Mouse (Mus musculus): ENCODE results near the gene Pde4d.
"Not testable (repeated sequence)": the region's sequence is repeated elsewhere in the genome, so short reads cannot be mapped to it uniquely, and the experiment has no call there.

The Pde4d gene

DNA sequence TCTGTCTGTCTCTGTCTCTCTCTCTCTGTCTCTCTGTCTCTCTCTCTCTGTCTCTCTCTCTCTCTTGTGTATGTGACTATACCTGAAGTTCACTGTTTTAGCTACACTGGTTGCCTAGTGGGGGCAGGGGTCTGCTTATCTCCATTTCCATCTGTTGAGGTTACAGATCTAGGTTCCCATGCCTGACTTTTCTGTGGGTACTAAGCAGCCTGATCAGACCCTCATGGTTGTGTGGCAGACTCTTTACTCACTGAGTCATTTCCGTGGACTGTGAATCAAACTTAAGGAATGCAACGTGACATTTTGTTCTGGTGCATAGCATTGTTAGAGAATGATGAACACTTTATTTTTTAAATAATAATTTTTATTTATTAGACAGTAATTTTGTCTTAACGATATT lies 264.3 kb downstream of the Pde4d start:
- DNase-seq = no peak

DNA sequence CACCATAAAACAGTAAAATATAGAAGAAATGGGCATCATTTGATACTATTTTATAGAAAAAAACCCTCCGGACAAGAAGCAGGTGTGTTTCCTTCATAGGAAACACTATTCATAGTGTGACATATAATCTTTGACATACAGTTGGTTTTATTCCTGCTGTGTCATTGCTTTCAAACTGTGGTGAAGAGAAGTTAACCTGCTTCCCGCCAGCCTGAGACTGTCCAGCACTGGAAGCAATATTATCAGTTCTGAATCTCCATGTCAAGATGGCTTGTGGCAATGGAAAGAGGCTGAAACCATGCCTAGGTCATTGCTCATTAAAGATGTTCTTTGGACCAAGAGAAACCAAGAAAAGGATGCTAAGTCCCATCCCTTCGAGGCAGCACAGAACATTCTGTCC lies 265.3 kb downstream of the Pde4d start:
- DNase-seq = no peak

DNA sequence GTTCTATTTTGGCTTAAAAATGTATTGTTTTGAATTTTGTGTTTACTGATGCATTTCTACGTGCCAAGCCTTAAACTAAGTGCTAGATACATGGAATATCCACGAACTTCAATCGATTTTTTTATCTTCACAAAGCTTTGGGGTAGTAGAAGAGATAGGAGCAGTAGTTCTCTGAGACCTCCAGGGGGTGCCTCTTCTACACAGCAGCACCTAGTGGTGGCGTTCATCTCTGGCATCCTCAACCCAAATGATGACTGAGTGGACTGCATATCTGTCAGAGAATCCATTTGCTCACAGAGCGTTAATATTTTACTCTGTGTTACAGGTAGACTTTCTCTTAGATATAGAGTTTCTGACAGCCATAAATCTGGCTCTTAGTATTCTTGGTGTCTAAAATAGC lies 272.5 kb downstream of the Pde4d start:
- peak; percentile 51 to 55 for DNase-seq

DNA sequence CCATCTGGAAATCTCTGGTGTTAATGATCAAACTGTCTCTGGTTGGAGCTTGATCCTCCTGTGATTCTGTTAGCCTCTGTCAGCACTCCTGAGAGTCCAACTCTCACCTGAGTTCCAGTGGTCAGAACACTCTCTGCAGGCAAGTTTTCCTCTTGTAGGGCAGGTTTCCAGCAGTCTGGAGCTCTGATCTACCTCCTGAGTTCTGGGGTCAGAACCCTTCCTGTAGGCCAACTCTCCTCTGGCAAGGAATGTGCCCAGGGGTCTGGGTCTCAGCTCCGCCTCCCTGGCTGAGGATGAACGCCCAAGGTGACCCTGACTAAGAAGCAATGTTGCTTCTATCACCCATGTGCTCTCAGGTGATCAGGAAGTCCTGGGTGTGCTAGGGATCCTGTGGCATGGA lies 284.6 kb downstream of the Pde4d start:
- DNase-seq = not testable (repeated sequence)

DNA sequence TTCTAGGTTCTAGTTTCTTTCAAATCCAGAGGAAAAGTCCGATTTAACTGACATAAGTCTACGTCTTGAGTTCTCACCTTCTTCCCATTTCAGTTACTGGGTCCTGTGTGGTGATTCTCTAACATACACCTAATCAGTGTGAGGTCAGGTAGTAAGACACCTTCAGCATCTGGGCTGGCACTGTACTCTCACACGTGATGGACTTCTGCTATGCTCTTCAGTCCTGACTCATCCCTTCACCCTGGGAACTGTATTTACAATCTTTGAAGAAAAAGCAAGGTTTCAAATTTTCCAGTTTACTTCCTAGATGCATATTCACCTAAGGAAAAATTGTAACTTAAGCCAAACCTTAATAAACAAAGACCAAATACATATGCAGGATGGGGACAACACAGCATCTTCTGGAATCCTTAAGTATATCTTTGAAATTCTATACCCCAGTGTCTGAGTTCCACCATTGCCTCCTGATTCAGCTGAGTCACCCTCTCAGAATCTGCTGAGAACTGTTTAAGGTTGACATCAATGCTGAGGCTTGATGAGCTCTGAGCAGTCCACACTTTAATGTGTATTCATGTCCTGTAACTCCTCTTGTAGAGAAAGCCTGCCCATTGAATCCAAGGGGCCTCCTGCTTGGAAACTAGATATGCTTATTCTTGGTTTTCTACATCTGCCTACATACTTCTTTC lies 301.6 kb downstream of the Pde4d start:
- DNase-seq = no peak

DNA sequence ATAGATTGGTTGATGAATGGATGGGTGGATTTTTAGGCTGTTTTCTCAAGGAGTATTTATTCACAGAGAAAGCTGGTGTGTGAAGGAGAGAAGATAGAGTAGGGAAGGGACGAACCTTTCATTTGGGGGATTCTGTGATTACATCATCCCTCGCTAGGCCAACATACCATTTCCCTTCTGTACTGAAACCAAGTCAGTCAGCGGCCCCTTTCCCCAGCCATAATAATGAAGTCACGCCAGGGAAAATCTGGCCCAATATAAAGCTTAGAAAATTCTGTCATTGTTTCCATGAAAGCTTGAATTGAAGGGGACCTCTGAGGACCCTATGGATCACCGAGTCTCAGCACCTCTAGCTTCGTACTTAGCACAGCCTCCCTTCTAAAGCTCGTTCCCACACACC lies 307.7 kb downstream of the Pde4d start:
- no peak for DNase-seq

DNA sequence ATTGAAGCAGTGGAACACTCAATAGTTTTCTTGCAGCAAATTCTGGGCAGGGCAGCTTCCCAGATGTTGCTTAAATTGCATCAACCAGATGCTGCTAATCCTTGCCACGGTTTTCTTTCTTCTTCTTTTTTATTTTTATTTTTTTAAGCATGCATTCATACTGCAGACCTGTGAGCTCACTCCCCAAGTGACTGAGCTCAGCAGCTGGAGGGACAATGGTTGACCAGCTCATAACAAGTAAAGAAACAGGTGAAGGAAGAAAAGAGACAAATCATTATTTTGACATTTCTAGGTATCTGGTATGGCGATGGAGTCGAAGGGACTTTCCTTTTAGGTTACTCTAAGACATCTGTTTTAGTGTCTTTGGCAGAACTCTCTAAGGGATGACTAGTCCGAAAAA lies 308.6 kb downstream of the Pde4d start:
- DNase-seq = no peak

DNA sequence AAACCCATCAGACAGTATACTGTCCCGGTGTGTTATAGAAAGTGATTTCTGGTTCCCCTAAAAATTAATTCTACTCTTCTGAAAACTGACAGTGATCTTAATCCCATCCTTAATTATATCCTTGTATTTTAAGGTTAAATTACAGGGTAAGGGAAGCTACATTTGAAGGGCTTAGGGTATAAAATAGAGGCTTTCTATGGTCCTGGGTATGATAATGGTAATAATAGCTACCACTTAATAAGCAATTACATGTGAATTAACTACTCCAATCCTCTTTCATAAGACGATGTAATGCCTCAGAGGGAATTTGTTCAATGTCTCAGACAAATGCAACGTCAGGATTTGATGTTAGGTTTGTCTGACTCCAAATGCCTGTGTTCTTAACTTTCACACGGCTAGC lies 309.4 kb downstream of the Pde4d start:
- DNase-seq = no peak

DNA sequence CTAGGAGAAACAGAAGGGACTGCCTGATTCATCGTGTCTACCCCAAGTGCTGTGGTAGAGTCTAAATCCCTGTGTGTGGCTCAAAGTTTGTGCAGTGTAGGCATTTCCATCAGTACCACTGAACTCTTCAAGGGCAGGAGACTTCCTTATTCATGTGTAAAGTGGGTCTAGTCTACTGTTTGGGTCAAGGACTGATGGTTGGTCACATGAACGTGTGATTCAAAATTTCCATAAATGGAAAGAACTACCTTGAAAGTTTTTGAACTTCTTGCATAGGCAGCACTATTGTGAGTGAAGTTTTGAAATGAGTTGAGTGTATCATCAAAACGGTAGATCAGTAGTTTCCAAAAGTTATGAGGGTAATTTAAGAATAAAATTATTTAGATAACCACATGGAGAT lies 313.5 kb downstream of the Pde4d start:
- DNase-seq = no peak

DNA sequence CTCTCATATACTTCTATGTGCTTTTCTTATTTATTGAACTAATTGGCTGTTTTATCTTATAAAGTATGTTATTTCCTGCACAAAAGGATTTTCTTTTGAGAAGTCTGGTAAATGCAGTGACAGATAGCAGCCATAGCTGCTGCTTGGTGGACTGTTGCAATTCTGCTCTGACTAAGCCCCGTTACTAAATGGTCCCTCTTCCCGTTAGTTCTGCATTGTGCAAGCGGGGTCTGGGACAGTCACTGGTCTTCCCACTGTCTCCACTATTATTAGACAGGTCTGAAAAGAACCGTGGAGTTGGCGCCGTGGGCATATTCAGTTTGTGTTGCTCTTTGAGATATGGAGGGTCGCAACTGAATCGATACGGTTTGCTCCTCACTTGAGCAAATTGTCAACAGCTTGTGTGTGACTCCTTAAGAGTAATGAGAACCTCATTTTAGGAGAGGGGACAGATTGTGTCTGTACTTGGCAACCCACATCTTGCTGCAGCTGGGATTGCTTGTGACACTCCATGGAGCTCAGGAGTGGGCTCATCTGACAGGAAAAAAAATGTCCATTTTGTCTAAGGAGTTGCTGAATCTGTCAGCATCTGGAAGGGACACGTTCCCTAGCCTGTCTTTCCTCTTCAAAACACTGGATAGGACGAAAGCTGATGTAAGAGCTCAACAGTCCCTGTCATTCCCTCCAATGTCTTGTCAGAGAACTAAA lies 316.4 kb downstream of the Pde4d start:
- DNase-seq = no peak

DNA sequence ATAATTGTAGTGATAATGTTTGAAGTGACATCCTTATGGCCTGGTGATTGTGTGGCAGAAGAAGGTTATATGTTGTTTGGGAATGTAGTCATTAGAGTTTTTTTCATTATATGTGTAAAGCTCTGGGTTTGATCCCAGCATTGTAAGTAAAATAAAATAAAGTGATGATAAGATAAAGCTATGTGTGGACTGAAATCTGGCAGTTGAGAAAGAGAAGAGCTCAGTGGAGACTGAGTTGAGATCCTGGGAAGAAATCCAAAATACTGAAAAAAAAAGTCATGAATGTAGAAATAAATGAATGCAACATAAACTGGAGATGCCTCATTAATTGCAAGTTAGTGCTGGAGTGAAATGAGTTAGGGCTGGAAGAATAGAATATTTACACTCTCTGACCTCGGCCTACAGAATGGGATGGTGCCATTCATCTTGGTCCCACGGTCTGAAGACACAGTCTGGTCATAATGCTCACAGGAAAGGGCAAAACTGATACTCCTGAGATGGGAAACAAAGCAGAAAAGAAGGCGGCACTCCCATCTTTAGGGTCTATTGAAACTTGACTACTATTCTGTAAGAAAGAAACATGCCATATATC lies 319.8 kb downstream of the Pde4d start:
- no peak for DNase-seq

DNA sequence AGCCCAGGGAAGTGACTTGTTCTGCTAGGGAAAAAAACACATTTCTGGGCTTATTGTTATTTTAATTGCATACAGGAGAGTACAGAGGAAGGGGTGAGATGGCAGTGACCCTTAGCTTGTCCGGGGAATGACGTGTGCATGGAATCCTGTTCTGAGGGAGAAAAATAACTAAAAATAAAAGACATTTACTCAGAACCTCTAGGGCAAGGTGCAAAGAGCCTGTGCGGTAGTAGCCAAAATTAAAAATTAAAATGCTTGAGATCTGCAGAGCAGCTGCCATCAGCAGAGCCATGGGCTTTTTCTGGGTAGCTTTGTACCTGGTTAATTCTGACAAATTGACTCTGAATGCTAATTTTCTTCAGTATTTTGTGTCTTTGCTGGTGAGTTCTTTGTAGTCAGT lies 322.6 kb downstream of the Pde4d start:
- DNase-seq = no peak

DNA sequence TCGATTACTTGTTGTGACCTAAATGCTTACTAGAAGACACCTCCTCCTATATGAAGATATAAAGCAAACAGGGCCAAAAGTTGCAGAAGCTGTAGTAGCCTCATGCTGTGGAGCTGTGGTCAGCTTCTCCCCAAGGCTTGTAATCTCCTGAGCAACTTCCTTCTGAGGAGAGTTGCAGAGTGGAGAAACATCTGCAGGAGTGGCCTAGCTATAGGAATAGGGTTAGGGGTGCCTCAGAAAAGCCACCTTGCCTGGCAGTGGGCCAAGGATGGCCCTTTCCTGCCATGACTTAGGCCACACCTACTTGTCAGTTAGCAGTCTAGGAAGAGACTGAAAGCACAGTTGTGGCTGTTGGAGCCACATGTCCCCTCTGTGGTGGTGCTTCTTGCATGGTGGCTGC lies 325.2 kb downstream of the Pde4d start:
- DNase-seq = no peak

DNA sequence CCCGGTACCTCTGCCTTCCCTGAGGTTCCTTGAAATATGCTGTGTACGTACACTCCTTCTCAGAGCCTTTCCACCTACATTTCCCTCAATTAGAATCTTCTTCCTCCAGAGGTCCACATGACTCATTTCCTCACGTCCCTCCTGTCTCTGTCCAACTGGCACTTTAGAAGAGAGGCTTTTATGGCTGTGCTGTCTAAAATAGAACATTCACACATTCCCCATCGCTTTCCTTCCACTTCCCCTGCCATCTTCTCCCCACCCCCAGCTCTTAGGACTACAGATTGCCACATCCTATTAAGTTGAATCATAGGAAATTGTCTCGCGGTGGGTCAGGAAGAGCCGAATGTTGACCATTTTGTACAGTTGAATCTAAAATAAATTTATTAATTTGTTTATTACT lies 326.1 kb downstream of the Pde4d start:
- DNase-seq = no peak

DNA sequence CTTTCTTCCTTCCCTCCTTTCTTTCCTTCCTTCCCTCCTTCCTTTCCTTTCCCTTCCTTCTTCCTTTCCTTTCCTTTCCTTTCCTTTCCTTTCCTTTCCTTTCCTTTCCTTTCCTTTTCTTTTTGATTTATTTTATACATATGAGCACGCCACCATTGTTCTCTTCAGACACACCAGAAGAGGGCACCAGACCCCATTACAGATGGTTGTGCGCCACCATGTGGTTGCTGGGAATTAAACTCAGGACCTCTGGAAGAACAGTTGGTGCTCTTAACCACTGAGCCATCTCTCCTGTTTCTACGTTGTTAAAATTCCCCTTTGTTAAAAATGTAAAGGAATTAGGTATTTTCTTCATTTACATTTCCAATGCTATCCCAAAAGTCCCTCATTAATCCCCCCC lies 347.9 kb downstream of the Pde4d start:
- not testable (repeated sequence) for DNase-seq

DNA sequence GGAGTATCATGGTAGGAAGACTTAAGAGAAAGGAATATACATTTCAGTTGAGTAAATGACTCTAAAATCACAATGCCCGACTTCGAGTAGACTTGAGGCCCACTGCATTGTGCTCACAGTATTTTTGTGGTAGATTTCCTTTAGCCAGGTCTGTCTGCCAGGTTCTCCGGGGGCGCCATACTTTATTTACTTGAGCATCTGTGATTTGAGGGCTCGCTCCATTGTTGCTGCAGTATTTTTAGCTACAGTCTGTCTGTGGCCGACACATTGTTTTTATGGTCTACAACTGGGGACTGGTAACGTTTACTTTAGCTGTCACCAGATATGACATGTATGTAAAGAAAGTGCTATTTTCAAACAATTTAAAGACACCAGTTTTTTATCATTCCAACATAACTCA lies 359.4 kb downstream of the Pde4d start:
- DNase-seq = no peak

DNA sequence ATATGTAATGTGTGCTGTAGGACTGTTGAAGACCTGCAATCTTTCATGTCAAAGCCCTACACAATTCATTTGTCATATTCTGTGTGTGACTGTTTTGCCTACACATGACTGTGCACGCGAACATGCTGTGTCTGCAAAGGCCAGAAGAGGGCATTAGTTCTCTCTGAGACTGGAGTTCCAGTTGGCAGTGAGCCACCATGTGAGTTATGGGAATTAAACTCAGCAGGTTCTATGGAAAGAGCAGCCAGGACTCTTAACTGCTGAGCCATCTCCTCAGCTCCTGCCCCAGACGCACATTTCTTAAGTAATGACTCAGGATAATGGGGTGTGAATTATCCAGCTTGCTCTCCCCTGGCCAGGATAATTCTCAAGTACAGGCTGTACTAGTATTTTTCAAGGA lies 363.2 kb downstream of the Pde4d start:
- no peak for DNase-seq

DNA sequence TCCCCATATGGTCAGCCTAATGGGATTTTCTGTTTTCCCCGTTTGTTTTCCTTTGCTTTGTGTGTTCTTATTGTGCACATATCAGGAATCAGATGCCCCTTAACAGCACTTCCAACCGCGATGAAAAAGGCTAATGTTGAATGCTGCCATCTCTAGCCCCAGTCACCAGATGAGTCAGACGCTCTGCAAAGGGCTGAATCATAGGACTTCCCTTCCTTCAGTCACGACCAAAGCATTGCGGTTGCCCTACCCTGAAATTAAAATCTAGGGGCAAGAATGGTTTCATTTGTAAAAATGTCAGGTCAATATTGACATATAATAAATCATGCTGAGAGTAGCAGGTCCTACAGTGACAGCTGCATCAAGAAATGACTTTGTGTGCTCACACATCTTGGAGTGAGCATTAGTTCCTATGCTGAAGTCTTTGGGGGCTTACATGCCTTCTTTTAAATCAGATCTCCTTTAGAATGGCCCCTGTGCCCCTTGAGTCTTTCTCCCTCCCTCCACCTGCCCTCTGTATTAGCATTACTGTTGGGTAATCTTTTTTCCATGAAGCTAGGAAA lies 370.2 kb downstream of the Pde4d start:
- DNase-seq = no peak

DNA sequence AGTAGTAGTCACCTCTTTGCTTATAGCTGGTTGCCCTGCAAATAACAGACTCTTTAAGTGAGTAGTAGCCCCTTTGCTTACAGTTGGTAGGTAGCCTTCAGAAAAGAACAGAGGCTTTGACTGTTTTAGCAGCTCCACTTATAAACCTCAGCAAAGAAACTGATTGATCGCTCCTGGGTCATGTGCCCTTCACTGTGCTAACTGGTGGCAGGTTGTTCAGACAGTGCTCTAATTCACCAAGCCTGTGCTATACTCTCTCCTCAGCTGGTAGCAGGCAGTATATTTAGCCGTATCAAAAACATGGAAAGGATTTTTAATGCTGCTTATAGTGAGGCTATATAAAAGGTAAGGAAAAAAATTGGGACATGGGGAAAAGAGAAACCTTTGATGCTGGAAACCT lies 370.7 kb downstream of the Pde4d start:
- DNase-seq = no peak

DNA sequence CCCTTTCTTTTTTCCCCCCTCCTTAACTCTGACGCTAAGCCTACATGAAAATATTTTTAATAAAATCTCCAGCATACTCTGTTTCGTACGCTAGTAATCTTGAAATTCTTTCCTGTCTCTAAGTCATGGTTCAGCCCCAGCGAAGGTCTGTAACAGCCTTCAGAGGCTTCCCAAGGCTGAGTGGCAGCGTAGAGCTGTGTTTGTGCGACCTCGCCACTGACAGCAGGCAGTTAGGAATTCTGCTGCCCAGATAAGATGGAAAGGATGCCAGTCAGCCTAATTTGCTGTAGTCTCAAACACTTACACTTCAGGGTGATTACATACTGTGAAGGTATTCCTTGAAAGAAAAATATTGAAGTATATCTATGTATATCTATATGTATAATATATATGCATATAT lies 371.5 kb downstream of the Pde4d start:
- DNase-seq = no peak

DNA sequence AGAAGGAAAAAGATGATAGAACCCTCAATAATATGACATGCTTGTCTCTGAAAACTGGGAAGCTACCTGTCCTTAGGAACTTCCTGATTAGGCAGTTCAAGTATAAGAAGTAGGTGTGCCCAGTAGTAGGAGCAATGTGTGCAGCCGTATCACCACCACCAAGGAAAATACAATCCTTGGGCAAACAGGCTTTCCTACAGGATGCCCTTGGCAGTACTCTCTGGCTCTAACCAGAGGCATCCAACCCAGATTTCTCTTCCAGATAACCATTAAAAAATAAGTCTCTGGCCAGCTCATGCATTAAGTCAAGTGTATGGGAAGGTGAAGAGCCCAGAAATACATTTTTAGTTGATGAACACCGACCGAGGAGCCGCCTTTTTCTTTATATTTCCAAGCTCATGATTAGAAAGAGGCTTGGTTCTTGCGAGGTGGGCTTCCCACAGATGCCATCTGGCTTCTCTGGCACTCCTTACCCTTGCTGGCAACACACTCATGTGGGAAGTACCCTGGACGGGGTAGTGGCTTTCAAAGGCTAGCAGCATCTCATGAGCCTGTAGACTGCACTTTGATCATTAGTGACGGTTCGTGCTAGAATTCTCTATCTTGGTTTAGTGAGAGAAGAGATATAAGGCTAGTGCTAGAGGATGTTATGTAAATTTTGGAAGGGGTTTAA lies 375.0 kb downstream of the Pde4d start:
- DNase-seq = no peak

DNA sequence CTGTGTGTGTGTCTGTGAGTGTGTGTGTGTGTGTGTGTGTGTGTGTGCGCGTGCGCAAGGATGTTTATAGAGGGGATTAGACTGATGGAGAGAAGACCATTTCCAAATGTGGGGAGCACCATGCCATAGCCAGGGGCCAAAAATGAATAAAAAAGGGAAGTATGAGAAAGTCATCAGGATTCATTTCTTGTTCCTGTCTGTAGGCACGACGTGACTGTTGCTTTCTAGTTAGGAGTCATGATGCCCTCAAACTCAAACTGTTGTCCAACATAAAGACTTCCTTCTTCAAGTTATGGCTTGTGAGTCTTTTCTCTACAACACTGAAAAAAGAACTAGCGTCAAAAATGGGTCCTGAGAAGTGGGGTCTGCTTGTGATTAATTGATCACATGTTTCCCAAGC lies 375.8 kb downstream of the Pde4d start:
- no peak for DNase-seq

DNA sequence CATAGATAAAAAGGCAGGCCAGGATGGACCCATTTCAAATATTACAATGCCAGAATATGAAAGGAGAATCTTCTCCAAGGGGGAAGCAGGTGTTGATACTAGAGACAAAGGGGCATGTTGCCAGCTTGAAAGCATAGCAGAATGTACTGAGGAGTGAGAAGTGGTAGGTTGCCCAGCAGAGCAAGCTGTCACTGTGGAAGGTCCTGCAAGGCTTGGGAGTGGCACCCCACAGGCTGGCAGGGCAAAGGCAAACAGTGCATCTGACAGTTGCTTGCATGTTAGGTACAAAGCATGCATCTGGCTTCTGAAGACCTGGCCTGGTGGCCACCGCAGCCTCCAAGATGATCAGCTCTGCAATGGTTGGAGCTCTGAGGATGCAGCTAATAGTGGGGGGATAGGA lies 384.4 kb downstream of the Pde4d start:
- no peak for DNase-seq

DNA sequence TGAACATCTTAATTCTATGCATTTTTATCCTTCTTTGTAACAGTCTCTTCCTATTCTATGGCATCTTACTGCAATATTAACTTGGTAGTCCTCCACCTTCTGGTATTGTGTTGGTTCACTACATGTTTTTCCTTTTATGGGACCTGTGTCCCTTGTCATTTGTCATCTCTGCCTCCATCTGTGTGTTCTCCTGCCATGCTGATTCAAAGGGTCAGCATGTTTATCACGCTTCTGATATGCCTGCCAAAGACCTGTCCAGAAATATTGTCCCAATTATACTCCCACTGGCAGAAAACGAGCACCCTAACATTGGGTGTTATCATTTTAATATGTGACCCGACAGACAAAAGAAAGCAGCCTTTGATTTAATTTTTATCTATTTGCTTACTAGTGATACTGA lies 386.6 kb downstream of the Pde4d start:
- no peak for DNase-seq

Measured in B cell, adult 2 months (primary cell).